Mouse (Mus musculus): ENCODE measurements around the gene Tprkb.

Tprkb gene

DNA sequence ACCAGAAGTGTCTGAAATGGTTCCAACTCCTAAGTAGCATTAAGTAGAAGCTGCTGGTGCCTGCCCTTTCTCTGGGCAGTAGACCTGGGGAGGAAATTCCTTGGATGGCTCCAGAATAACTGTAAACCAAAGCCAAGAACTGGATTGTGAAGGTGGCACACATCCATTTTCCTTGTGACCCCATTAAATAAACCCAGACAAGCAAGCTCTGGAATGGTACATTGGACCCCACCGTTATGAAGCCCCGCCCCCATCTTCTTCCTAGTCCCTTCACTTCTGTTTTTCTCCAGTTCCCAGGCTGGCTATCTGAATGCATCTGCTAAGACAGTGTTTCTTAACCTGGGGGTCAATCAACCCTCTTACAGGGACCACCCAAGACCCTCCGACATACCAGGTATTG is at the start of gene Tprkb:
Gene Tprkb, plus strand, starts transcription at position 279 of the 400 bp plus-strand sequence.
- no peak for DNase-seq

DNA sequence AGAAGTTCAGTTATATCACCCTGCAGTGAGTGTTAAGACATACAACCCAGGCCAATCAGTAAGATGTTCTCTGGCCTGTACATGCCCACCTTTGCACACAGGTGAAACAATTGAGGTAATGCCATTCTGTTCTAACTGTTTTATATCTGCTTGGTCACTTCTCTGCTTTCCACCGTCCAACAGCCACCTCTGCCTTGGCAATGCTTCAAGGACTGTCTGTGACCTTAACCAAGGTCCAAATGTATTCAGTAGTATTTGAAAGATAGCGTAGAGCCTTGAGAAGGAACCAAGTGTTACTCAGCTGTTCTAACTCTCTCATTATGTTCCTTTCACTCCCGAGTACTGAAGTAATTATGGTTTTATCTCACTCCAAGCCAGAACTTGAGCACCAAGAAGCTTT is 49.1 kb upstream of the Tprkb start:
- DNase-seq: peak; percentile 85

DNA sequence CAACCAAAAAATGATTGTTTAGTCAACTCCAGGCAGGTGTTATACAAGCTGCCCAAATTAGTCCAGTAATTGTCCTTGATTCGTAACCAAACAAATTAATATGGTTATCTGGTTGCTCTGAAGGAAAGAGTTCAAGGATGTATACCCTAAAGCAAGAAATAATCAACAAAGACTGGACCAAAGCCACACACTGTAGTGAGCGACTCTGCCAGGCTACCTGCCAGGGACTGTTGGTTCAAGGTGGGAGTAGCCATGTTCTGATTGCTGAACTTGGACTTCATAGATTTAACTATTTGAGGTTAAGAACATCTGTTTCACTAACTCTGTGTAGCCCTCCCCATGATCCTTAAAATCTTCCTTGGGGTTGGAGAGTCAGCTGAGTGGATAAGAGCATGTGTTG is 48.5 kb upstream of the Tprkb start:
- DNase-seq: peak; percentile 41

DNA sequence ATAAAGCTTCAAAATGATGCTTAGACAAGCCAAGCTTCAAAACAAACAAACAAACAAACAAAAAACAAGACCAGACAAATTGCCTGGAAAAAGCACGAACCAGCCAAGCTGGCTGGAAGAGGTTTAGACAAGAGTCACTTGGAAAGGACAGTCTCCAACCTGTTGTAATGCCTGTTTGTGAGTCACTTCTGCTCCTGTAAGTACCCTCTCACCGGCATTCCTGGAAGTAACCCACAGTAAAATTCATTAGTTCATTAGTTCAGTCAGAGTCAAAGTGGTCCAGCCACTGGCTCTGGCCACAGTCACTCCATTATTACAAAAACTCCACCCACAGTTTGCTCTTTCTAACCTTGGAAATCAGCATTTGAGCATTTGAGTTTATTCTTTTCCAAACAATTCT is 47.8 kb upstream of the Tprkb start:
- peak; percentile 60 for DNase-seq

DNA sequence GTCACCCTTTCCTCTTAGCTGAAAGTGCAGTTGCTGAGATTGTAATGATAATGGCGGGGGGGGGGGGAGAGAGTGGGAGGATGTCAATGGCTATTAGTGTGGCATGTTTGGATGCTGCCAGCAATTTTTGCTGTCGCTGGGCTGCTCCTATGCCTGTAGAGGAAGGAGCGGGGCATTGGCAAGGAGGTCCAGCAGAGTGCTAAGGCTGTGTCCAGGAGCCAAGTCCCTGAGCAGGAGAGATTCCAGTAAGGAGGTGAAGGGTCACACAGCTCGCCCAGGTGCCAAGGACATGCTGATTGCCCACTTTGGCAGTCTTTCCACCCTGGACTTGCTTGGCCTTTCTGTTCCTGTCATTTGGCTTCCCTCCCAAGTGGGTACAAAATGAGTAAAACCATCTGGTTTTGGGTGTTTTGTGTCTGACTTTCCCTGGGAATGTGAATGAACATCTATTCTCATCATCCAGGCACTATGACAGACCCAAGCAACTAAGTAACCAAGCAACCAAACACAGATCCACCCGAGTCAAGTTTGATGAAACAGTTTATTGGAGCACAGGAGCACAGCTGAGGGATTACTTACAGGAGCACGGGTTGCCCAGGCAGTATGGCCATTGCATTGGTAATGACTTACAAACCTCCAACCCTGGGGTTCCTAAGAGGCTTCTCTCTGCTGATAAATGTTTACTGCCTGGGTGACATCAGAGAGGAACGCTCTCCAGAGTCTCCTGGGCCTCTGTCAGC is 46.6 kb upstream of the Tprkb start:
- peak; percentile 86 for DNase-seq

DNA sequence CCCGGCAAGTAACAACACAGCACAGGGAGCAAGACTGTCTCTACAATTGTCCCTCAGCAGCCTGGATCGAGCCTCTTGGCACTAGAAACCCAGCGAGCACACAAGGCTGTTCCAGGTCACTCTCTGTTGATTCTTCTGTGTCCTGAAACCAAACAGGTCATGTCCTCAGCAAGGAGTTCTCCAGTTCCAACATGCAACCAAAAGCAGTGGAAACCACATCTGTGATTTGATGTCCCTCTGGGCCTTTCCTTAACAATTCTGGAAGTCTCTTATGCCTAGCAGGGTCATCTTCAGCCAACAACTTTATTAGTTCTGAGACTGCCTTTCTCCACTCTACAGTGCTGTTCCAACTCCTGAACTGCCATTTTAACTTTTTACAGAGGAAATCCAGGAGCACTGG is 45.5 kb upstream of the Tprkb start:
- peak; percentile 91 for DNase-seq

DNA sequence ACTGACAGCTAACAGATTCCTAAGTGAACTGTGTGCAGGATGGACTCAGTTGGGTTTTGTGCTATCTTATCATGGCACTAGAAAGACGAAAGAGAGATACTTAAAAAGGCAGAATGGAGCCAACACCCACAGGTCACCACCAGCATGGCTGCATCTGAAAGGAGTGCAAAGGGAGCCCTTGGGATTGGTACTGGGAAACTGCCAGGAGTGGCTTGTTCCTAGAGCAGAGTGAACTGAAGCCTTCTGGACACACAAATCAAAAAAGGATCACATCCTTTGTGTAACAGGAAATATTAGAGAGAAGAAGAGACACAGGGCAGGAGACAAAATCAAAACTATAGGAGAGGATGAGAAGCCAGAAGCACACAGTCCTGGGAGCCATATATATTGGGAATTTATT is 44.7 kb upstream of the Tprkb start:
- peak; percentile 48 for DNase-seq

DNA sequence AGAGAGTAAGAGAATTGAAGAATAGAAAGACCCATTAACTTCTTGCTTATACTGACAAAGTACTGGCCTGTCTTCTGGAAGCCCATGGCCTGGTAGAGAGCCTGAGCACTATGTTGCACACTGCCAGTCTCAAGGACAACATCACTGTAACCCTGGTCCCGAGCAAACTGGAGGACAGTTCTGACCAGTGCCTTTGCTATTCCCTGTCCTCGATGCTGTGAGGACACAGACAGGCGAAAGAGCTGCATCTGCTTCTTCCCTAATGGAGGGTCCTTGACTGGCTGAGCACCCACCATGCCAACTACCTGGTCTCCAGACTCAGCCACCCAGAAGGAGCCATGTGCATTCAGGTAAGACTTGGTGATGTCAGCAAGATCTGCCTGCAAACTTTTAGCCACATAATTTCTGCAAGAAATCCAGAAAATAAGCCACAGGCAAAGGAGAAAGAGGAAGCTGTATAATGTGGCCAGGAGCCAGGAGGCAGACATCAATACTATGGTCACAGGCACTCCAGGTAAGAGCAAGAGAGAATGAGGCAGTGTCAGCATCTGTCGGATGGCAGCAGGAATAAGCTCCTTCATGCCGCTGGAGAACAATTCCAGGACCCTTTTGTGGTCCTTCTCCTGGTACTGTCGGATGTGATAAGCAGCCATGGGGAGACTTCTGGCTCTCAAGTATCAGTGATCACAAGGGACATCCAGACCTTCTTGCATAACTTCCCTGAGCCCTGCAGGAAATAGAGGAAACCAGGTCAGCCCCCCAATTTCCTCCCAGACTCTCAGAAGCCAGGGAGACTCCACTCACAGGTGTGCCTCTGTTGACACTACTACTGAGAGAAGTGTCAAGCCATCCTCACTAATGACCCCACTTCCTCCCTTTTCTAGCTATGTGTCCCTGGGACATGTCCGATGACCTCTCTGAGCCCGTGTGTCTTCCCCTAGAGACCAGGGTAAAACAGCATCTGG is 43.7 kb upstream of the Tprkb start:
- peak; percentile 90 for DNase-seq

DNA sequence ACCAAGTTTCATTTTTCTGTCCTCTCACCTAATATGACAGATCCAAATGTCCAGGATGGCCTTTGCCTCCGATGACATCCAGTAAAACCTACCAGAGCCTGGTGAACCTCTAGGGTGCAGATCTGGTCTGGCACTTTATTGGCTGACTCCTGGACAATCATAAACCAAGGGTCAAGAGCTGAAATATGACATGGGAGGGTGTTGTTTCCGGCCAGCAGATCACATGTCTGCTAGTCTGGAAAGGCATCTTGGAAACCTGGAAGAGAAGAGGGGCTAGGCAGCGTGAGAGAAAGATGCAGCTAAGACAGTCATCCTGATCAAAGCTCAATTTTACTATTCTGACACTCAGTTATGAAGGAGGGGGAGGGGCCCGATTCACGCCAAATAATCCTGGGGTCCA is 42.7 kb upstream of the Tprkb start, which contains the start of gene Nat8f2:
Gene Nat8f2, minus strand, starts transcription at position 153 of the 400 bp plus-strand sequence.
- peak; percentile 89 for DNase-seq

DNA sequence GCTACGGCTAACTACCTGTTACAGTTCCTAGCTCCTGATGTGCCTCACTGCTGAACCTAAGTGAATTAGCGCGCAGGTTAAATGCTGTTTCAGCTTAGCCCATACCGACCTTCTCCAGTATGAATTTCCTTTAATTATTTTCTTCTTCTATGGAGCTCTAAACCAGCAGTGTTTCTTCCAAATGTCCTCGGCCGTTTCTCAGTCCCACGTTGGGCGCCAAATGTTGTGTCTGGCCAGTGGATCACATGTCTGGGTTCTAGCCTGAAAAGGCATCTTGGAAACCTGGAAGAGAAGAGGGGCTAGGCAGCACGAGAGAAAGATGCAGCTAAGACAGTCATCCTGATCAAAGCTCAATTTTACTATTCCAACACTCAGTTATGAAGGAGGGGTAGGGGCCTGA is 28.4 kb upstream of the Tprkb start:
- peak; percentile 74 for DNase-seq

DNA sequence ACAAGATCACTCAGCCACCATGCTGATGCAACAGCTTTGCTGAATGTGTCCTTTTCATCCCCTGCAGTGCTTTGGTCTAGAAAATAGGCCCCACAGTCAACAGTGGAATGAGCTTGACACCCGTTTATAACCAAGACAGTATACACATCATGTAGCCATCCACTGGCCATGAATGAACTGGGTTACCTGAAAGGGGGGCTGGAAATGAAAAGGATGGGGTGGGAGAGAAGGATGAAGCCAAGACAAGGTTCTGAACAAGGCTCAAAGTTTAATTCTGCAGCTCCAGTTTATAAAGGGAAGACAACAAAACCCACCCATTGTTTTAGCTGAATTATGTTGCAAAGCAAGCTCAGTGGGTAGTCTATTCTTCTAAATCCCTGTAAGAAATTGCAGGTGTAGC is 27.4 kb upstream of the Tprkb start:
- peak; percentile 71 for DNase-seq

DNA sequence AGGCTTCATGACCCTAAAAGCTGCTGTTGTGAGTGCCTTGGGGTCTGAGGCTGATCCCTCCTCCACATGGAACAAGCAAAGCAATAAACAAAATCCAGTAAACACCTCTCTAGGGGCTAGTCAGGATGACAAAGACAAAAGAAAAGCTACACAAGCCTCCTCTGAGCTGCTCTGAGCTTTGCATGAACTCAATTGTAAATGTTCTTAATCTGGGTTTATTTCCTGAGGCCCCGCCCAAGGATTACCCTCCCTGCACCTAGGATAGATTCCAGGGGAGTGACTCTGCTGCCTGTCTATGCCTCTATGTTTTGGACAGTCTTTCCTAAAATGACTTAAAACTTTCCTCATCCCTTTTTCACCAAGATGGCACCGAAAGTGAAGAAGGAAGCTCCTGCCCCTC is 22.7 kb upstream of the Tprkb start:
- DNase-seq: peak; percentile 23

DNA sequence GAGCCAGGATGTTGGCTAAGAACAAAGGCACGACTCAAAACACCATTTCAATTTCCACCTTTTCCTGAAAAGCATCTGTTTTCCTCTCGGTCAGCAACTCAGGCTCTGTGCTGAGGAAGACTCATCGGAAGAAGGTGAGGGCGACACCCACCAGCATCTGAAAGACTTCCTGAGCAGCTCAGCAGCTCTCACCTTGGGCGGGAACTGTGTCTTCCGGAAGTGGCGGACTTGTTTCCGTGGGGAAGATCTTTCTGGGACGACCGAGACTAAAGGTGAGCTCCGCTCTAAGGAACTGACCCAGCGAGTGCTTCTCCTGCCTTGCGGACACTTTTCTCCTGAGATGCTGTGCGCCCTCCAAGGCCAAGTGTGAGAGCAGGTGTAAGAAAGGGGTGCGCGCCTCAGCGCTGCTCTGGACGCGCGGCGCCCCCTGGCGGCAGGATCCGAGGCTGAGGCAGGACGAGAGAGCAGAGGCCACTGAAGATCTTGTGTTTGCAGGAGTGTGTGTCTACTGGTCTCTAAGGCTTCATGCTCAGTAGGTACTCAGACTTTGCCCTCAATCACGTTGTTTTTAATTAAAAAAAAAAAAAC is 16.5 kb upstream of the Tprkb start:
- DNase-seq: peak; percentile 80

DNA sequence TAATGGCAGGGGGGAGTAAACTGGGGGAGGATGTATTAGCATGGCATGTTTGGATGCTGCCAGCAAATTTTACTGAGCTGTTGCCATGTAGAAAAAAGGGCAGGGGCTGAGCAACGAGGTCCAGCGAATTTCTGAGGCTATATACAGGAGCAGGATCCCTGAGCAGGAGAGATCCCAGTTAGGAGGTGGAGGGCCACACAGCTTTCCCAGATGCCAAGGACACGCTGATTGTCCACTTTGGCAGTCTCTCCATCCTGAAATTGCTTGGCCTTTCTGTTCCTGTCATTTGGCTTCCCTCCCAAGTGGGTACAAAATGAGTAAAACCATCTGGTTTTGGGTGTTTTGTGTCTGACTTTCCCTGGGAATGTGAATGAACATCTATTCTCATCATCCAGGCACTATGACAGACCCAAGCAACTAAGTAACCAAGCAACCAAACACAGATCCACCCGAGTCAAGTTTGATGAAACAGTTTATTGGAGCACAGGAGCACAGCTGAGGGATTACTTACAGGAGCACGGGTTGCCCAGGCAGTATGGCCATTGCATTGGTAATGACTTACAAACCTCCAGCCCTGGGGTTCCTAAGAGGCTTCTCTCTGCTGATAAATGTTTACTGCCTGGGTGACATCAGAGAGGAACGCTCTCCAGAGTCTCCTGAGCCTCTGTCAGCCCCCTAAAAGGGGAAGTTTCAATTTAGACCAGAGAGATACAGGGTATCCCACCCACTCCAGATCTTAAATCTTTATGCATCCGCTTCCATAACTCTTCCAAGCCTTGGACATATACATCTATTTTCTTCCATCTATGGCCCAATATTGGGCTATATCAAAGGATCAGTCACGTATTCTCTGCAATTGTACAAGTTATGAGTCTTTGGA is 12.8 kb upstream of the Tprkb start:
- DNase-seq: peak; percentile 70

DNA sequence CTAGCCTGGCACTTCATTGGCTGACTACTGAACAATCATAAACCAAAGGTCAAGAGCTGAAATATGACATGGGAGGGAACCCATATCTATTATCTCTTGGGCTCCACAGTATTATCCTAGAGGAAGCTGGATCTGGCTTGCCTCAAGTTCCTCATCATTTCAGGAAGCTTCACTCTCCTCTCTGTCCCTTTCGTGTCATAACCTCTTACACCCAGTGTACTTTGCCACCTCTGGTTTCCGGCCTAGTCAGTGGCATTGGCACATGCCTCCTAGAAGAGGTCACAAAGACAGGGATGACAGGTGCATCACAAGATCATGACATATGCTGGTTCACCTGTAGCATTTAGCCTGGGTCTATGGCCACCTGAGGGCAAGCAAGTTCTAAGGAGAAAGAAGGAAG is 9.4 kb upstream of the Tprkb start:
- peak; percentile 74 for DNase-seq

DNA sequence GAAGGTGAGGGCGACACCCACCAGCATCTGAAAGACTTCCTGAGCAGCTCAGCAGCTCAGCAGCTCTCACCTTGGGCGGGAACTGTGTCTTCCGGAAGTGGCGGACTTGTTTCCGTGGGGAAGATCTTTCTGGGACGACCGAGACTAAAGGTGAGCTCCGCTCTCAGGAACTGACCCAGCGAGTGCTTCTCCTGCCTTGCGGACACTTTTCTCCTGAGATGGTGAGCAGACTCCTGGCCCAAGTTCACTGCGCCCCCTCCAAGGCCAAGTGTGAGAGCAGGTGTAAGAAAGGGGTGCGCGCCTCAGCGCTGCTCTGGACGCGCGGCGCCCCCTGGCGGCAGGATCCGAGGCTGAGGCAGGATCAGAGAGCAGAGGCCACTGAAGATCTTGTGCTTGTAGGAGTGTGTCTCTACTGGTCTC is 7.0 kb upstream of the Tprkb start, which contains the start of gene Nat8f4:
Gene Nat8f4, minus strand, starts transcription at position 243 of the 420 bp plus-strand sequence.
- peak; percentile 92 for DNase-seq

DNA sequence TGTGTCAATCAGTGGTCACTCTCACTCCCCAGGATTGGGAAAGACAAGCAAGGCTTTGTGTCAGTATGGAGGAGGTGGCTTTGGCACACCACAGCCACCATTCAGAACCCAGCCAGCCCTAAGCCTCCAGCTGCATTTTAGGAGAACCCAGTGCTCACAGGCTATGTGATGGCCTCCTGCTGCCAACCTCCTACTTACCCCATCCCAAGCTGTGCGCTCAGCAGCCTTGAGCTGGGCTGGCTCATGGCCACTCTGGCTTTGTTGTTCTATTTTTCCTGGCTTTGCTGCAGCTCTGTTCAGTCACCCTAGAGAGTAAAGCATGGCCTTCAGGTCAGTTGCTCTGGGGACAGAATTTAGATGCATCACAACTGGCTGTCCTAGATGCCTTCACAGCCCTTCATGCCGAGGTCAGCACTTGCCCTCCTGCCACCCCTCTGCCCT is 4.7 kb upstream of the Tprkb start:
- peak; percentile 97 for DNase-seq

DNA sequence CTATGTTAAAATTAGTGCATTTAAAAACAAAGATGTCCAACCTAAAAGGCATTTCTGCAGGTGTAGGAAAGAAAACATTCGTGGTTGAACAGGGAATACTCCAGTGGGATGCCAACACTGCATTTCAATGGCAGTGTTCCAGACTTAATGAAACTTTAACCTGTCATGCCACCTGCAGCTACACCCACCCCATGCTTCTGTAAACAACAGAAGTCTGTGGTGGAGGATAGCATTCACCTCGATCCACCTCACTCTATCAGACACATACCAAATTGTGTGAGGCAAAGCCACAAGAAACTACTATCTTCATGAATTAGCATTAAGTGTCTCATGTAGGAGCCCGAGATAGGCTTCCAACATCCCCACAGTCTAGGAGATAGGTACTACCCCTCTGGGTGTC is 3.3 kb upstream of the Tprkb start:
- no peak for DNase-seq

DNA sequence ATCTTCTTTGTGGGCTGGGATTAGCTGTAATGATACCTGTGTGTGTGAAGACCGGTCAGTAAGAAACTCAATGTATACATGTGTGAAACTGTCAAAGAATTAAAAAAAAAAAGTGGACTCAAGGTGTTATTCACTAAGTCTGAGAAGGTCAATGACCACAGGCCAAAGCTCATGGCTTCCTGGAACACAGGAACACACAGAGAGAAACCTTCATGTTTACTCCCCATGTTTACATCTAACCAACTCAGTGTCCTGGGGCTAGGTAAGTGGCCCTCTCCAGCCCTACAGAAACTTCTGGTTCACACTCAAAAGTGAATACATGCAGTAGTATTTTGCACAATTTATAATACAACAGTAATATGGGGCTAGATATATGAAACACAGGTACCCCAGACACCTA is 2.0 kb upstream of the Tprkb start:
- DNase-seq: no peak

DNA sequence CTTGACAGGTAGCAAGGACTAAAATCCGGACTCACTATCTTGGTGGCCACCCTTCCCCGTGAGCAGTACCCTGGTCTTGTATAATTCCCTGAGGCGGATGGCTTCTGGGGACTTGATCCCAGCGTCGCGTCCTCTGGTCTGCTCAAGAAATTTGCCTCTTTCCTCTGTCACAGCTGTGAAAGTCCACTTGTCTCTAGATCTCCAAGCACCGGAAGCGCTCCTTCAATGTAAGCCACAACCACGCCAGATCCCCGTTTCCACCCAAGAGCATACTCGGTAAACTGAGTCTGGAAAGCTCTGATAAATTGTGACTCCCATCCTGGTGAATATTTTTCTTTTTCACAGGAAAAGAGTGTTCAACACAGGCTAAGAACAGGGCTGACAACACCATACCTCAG is 3.5 kb downstream of the Tprkb start:
- DNase-seq: no peak

DNA sequence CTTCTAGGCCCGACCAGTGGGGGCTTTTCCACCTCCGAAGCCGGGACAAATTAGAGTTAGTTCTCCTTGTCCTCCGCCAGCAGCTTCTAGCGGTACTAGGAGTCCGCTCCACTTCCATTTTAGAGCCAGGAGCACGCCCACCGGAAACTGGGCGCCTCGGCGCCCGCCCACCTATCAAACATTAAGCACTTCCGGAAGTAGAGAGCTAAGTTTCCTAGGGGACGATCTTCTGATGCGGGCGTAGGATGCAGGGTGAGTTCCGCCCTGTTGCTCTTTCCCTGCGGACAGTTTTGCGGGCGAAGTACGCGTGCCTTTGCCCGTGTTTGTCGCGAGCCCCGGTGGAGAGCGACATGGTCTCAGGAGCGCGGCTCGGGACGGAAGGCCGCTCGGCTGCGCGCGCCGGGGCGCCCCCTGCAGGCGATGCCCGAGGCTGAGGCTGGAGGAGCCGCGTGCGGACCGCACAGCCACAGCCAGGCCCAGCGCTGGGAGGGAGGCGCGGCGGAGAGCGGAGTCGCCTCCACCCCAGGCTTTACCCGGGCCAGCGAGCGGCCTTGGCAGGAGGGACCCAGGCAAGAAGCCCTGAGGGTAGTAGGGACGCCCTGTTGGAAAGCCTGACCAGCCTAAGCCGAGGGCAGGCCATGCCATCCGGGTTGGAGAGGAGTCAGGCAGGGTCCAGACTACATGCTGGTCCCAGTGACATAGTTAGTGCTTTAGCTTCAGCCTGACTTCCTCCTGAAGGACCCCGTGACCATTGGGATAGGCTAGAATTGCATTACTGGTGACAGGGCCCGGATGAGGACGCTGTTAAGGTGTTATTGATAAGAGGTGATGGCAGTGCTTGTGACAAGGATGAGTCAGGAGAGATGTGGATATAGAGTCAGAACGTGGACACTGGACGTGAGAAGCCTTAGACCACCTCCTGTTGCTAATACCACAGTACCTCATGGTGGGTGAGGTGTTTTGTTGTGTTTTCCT is 4.2 kb downstream of the Tprkb start, which contains the start of gene Nat8f1:
Gene Nat8f1, minus strand, starts transcription at position 149 of the 975 bp plus-strand sequence.
- DNase-seq: peak; percentile 99

All from heart, adult 11 months (tissue).